Mouse (Mus musculus): ENCODE data around the gene Phb2. TPM values are rescaled to one million over a fixed set of nuclear protein-coding genes. Genes with fewer than 3 reads are reported as not detected.

Gene Phb2
- total and polyA plus RNA-seq, 2 experiments, result 140 to 209 TPM

GRCm38 (mm10) chr6:124693243-124693981, 18.7 kb upstream of the Phb2 start:
- peaks cover 50% of the 10 kb centered on the region for H3K4me1 ChIP-seq (ENCODE audit: control insufficient read depth, insufficient read depth, low read length)

GRCm38 (mm10) chr6:124694166-124694955, 17.8 kb upstream of the Phb2 start:
- 26% methylated on average over 15 of the region's 15 CpGs for WGBS
- Histone ChIP-seq H3K4me1 (ENCODE audit: control insufficient read depth, insufficient read depth, low read length) (peaks cover 49% of the 10 kb centered on the region), H3K36me3 (ENCODE audit: control insufficient read depth, insufficient read depth, low read length) (peaks cover 9% of the 10 kb centered on the region; the same call in 1 of the 2 replicates), H3K4me3 (ENCODE audit: insufficient read depth, low read depth, low read length) (no peak overlapping the region), H3K27ac (replicated peaks; ENCODE audit: insufficient read depth, low read depth, low read length) (peak overlapping the region; percentile 83), H3K9ac (ENCODE audit: low read depth, low read length) (peak overlapping the region; percentile 59), H3K27me3 (ENCODE audit: control insufficient read depth, insufficient read depth, low read length) (no peaks in the 10 kb centered on the region), H3K79me2 (ENCODE audit: control insufficient read depth, insufficient read depth, low read length) (peaks cover 6% of the 10 kb centered on the region; the same call in 1 of the 2 replicates)
- DNase-seq (ENCODE audit: extremely low read depth, low read depth, low spot score), result peak; percentile 97
- TF ChIP-seq CTCF (IDR thresholded peaks at IDR 0.05; ENCODE audit: low read depth, low read length) (no peak), POLR2A (IDR thresholded peaks at IDR 0.05; ENCODE audit: extremely low read depth, insufficient read depth, low read length) (no peak)

More at GRCm38 (mm10) chr6:124693243-124693981, 18.7 kb upstream of the Phb2 start:
- Histone ChIP-seq H3K27me3 (ENCODE audit: control insufficient read depth, insufficient read depth, low read length) (no peaks in the 10 kb centered on the region), H3K27ac (replicated peaks; ENCODE audit: insufficient read depth, low read depth, low read length) (peak overlapping the region; percentile 81), H3K79me2 (ENCODE audit: control insufficient read depth, insufficient read depth, low read length) (peaks cover 12% of the 10 kb centered on the region; the same call in 1 of the 2 replicates), H3K9ac (ENCODE audit: low read depth, low read length) (peak overlapping the region; percentile 14; the same call in 1 of the 2 replicates), H3K4me3 (ENCODE audit: insufficient read depth, low read depth, low read length) (no peak overlapping the region), H3K36me3 (ENCODE audit: control insufficient read depth, insufficient read depth, low read length) (peaks cover 8% of the 10 kb centered on the region; the same call in 1 of the 2 replicates)
- 50% methylated on average over 15 of the region's 15 CpGs for WGBS
- DNase-seq (ENCODE audit: extremely low read depth, low read depth, low spot score), result peak; percentile 67
- TF ChIP-seq CTCF (IDR thresholded peaks at IDR 0.05; ENCODE audit: low read depth, low read length) (no peak), POLR2A (IDR thresholded peaks at IDR 0.05; ENCODE audit: extremely low read depth, insufficient read depth, low read length) (no peak)

GRCm38 (mm10) chr6:124696441-124697150, 15.5 kb upstream of the Phb2 start:
- TF ChIP-seq POLR2A (IDR thresholded peaks at IDR 0.05; ENCODE audit: extremely low read depth, insufficient read depth, low read length), result no peak
- TF ChIP-seq CTCF (IDR thresholded peaks at IDR 0.05; ENCODE audit: low read depth, low read length), result no peak
- Histone ChIP-seq H3K27me3 (ENCODE audit: control insufficient read depth, insufficient read depth, low read length) (no peaks in the 10 kb centered on the region), H3K79me2 (ENCODE audit: control insufficient read depth, insufficient read depth, low read length) (peaks cover 2% of the 10 kb centered on the region; the same call in 1 of the 2 replicates), H3K27ac (replicated peaks; ENCODE audit: insufficient read depth, low read depth, low read length) (peak overlapping the region; percentile 19; the same call in 1 of the 2 replicates), H3K36me3 (ENCODE audit: control insufficient read depth, insufficient read depth, low read length) (peaks cover 14% of the 10 kb centered on the region; the same call in 1 of the 2 replicates), H3K4me1 (ENCODE audit: control insufficient read depth, insufficient read depth, low read length) (peaks cover 57% of the 10 kb centered on the region), H3K4me3 (ENCODE audit: insufficient read depth, low read depth, low read length) (no peak overlapping the region), H3K9ac (ENCODE audit: low read depth, low read length) (no peak overlapping the region)
- WGBS, result 70% methylated on average over 7 of the region's 7 CpGs
- peak; percentile 49 for DNase-seq (ENCODE audit: extremely low read depth, low read depth, low spot score)

GRCm38 (mm10) chr6:124698751-124699150, 13.4 kb upstream of the Phb2 start:
- H3K27ac ChIP-seq (replicated peaks; ENCODE audit: insufficient read depth, low read depth, low read length), result peak overlapping the region; percentile 83
- DNase-seq (ENCODE audit: extremely low read depth, low read depth, low spot score), result peak; percentile 93
- TF ChIP-seq CTCF (IDR thresholded peaks at IDR 0.05; ENCODE audit: low read depth, low read length) (no peak), POLR2A (IDR thresholded peaks at IDR 0.05; ENCODE audit: extremely low read depth, insufficient read depth, low read length) (no peak)
- H3K4me3 ChIP-seq (ENCODE audit: insufficient read depth, low read depth, low read length), result no peak overlapping the region
- no peaks in the 10 kb centered on the region for H3K27me3 ChIP-seq (ENCODE audit: control insufficient read depth, insufficient read depth, low read length)
- H3K9ac ChIP-seq (ENCODE audit: low read depth, low read length), result peak overlapping the region; percentile 35
- H3K36me3 ChIP-seq (ENCODE audit: control insufficient read depth, insufficient read depth, low read length), result peaks cover 23% of the 10 kb centered on the region; the same call in 1 of the 2 replicates
- H3K79me2 ChIP-seq (ENCODE audit: control insufficient read depth, insufficient read depth, low read length), result peaks cover 2% of the 10 kb centered on the region; the same call in 1 of the 2 replicates
- peaks cover 44% of the 10 kb centered on the region for H3K4me1 ChIP-seq (ENCODE audit: control insufficient read depth, insufficient read depth, low read length)
- 22% methylated on average over 6 of the region's 6 CpGs for WGBS

- Histone ChIP-seq H3K36me3 (ENCODE audit: control insufficient read depth, insufficient read depth, low read length) (peaks cover 29% of the 10 kb centered on the region), H3K9ac (ENCODE audit: low read depth, low read length) (peak overlapping the region; percentile 35), H3K27ac (replicated peaks; ENCODE audit: insufficient read depth, low read depth, low read length) (peak overlapping the region; percentile 83), H3K79me2 (ENCODE audit: control insufficient read depth, insufficient read depth, low read length) (peaks cover 2% of the 10 kb centered on the region; the same call in 1 of the 2 replicates), H3K4me1 (ENCODE audit: control insufficient read depth, insufficient read depth, low read length) (peaks cover 40% of the 10 kb centered on the region), H3K4me3 (ENCODE audit: insufficient read depth, low read depth, low read length) (no peak overlapping the region), H3K27me3 (ENCODE audit: control insufficient read depth, insufficient read depth, low read length) (no peaks in the 10 kb centered on the region)
- TF ChIP-seq POLR2A (IDR thresholded peaks at IDR 0.05; ENCODE audit: extremely low read depth, insufficient read depth, low read length) (no peak), CTCF (IDR thresholded peaks at IDR 0.05; ENCODE audit: low read depth, low read length) (no peak)
- no peak for DNase-seq (ENCODE audit: extremely low read depth, low read depth, low spot score)
- 69% methylated on average over 4 of the region's 4 CpGs for WGBS
Measured at GRCm38 (mm10) chr6:124699366-124699765, 12.8 kb upstream of the Phb2 start.

Data from liver, adult 2 months (tissue).